In genomic region chr1:51189008-51189407, GRCm38 (mm10) we compare ENCODE assay signal across 24 mouse cellular contexts.
"Had no signal": no experiment of that assay in that cellular context is flagged by ENCODE, and none has a peak within 500 bp of the region (broad histone marks: within the 10 kb centered on the region; RNA-seq: fewer than 3 reads in every experiment).

No protein-coding gene starts in this region.

- H3K9me3 ChIP-seq: heart, embryonic 13.5 days; heart, embryonic 15.5 days; hindbrain, embryonic 13.5 days; hindbrain, embryonic 15.5 days; kidney, embryonic 15.5 days; limb, embryonic 13.5 days had no signal

- DNase-seq: forebrain, postnatal 0 days; gastrocnemius, postnatal 14 days; gastrocnemius, postnatal 36 days; heart, adult 2 months; heart, postnatal 14 days; heart, postnatal 36 days; kidney, adult 11 months; kidney, adult 2 months; kidney, adult 9 months; kidney, postnatal 14 days; kidney, postnatal 36 days; layer of hippocampus, adult 9-11 months; layer of hippocampus, postnatal 36 days; left cerebral cortex, postnatal 4 days had no signal

- H3K4me2 ChIP-seq: heart, embryonic 11.5 days; heart, embryonic 13.5 days; heart, embryonic 15.5 days; hindbrain, embryonic 13.5 days; hindbrain, embryonic 15.5 days; kidney, embryonic 15.5 days; limb, embryonic 13.5 days had no signal

- ATAC-seq: forebrain, postnatal 0 days; hindbrain, postnatal 0 days; intestine, embryonic 16.5 days had no signal

- H3K36me3 ChIP-seq: heart, embryonic 13.5 days; heart, embryonic 15.5 days; hindbrain, embryonic 13.5 days; hindbrain, embryonic 15.5 days; kidney, embryonic 15.5 days; limb, embryonic 13.5 days had no signal

- H3K27me3 ChIP-seq: heart, embryonic 13.5 days; heart, embryonic 15.5 days; hindbrain, embryonic 13.5 days; hindbrain, embryonic 15.5 days; kidney, embryonic 15.5 days; limb, embryonic 13.5 days had no signal

- H3K4me3 ChIP-seq: heart, adult 2 months; heart, embryonic 13.5 days; heart, embryonic 15.5 days; hindbrain, embryonic 13.5 days; hindbrain, embryonic 15.5 days; kidney, embryonic 15.5 days; limb, embryonic 13.5 days had no signal

- H3K4me1 ChIP-seq: hindbrain, embryonic 15.5 days; kidney, embryonic 15.5 days; limb, embryonic 13.5 days had no signal

- H3K9ac ChIP-seq: forebrain, postnatal 0 days; heart, embryonic 13.5 days; heart, embryonic 15.5 days; hindbrain, embryonic 13.5 days; hindbrain, embryonic 15.5 days; kidney, embryonic 15.5 days; limb, embryonic 13.5 days had no signal

- H3K27ac ChIP-seq: heart, adult 2 months; heart, embryonic 13.5 days; heart, embryonic 15.5 days; hindbrain, embryonic 13.5 days; hindbrain, embryonic 15.5 days; hindbrain, postnatal 0 days; kidney, embryonic 15.5 days; kidney, postnatal 0 days; limb, embryonic 13.5 days had no signal
